Mouse (Mus musculus) spleen, adult 2 months (tissue): ENCODE measurements around the gene Cript. TPM values are rescaled to one million over a fixed set of nuclear protein-coding genes. Genes with fewer than 3 reads are reported as not detected.
A peak's percentile ranks its signal among the peaks of the same experiment; 100 is the strongest.

Source experiments
- DNase-seq, 2 experiments: peaks; one replicate each; pipeline versions ENCODE4 v3.0.0 to v3.0.0-alpha.2; 2012 to 2021; ENCODE audit warnings: low spot score in 2 of 2, low read depth in 1 of 2
- H3K27ac ChIP-seq: fragments of 200-500 bp; 2 replicates; pipeline ENCODE4 v1.5.1; 2012; ENCODE audit warnings: low read length, inconsistent platforms; ENCODE audit not compliant: insufficient read depth
- H3K27me3 ChIP-seq: fragments of 200-500 bp; 2 replicates; pipeline ENCODE4 v1.6.1; 2012; ENCODE audit warnings: mild to moderate bottlenecking, moderate library complexity, low read length, inconsistent platforms; ENCODE audit not compliant: control insufficient read depth, insufficient read depth
- H3K36me3 ChIP-seq: fragments of 200-500 bp; 2 replicates; pipeline ENCODE4 v1.6.1; 2012; ENCODE audit warnings: mild to moderate bottlenecking, low read length, inconsistent platforms; ENCODE audit not compliant: control insufficient read depth, insufficient read depth
- H3K4me1 ChIP-seq: fragments of 200-500 bp; 2 replicates; pipeline ENCODE4 v1.6.1; 2011; ENCODE audit warnings: inconsistent platforms; ENCODE audit not compliant: control insufficient read depth, insufficient read depth, insufficient read length
- H3K4me3 ChIP-seq: fragments of 200-500 bp; 2 replicates; pipeline ENCODE4 v1.5.1; 2011; ENCODE audit warnings: mild to moderate bottlenecking, inconsistent platforms; ENCODE audit not compliant: insufficient read depth, insufficient read length; ENCODE audit errors: extremely low read depth
- CTCF ChIP-seq: fragments of 200-500 bp; IDR thresholded peaks from 2 replicates; pipeline ENCODE4 v1.5.1; 2011; ENCODE audit warnings: mild to moderate bottlenecking, inconsistent platforms; ENCODE audit not compliant: insufficient read depth, insufficient read length, insufficient replicate concordance; ENCODE audit errors: extremely low read depth
- POLR2A ChIP-seq: fragments of 200-500 bp; IDR thresholded peaks from 2 replicates; pipeline ENCODE4 v1.6.1; 2011; ENCODE audit warnings: low read depth, low read length, inconsistent platforms
- WGBS: fragments of 180-500 bp; shearing (Covaris S2); methylation state at CpG from one replicate; pipeline ENCODE4 v1.1.7; 2018; 5-methylcytosine and 5-hydroxymethylcytosine counted together
- polyA plus RNA-seq: library from polyadenylated mRNA; depleted of rRNA; stranded (reverse); fragments of >200 nt; gene quantifications from 2 replicates; pipeline ENCODE4 v1.2.3, GENCODE M21; 2012

Gene Cript
- polyA plus RNA-seq, 1 experiment, result 5.0 TPM

- no peaks in the 10 kb centered on the region for H3K4me1 ChIP-seq
- peak overlapping the region; percentile 28; the same call in 1 of the 2 replicates for H3K27ac ChIP-seq
- no peak for DNase-seq
- peak overlapping the region; percentile 83 for H3K4me3 ChIP-seq
- peaks cover 7% of the 10 kb centered on the region for H3K36me3 ChIP-seq
- TF ChIP-seq CTCF (no peak), POLR2A (no peak)
- 3% methylated on average over 53 of the region's 55 CpGs for WGBS
- no peaks in the 10 kb centered on the region for H3K27me3 ChIP-seq
These were observed 683 bp upstream of the Cript start for GRCm38 (mm10) chr17:87024491-87025242.

- WGBS, result 52% methylated on average over 10 of the region's 10 CpGs
- DNase-seq, result peak; percentile 18 to 42
- peak; percentile 48; the same call in 1 of the 2 replicates for TF ChIP-seq CTCF
- no peak for TF ChIP-seq POLR2A
- Histone ChIP-seq H3K27ac (no peak overlapping the region), H3K4me3 (no peak overlapping the region), H3K4me1 (no peaks in the 10 kb centered on the region), H3K27me3 (no peaks in the 10 kb centered on the region), H3K36me3 (peaks cover 18% of the 10 kb centered on the region)
These were observed 11.1 kb downstream of the Cript start for GRCm38 (mm10) chr17:87036141-87037073.

GRCm38 (mm10) chr17:87038496-87038895 is 13.1 kb downstream of the Cript start:
- no peaks in the 10 kb centered on the region for H3K27me3 ChIP-seq
- 91% methylated on average over 5 of the region's 5 CpGs for WGBS
- TF ChIP-seq CTCF (no peak), POLR2A (no peak)
- H3K36me3 ChIP-seq, result peaks cover 13% of the 10 kb centered on the region
- DNase-seq, result no peak
- no peak overlapping the region for H3K27ac ChIP-seq
- no peaks in the 10 kb centered on the region for H3K4me1 ChIP-seq
- H3K4me3 ChIP-seq, result no peak overlapping the region

GRCm38 (mm10) chr17:87041739-87042138 is 16.4 kb downstream of the Cript start:
- no peak for DNase-seq
- Histone ChIP-seq H3K27me3 (no peaks in the 10 kb centered on the region), H3K4me1 (no peaks in the 10 kb centered on the region), H3K27ac (no peak overlapping the region), H3K4me3 (no peak overlapping the region), H3K36me3 (peaks cover 4% of the 10 kb centered on the region)
- WGBS, result 93% methylated on average over 19 of the region's 19 CpGs
- TF ChIP-seq POLR2A, result no peak
- no peak for TF ChIP-seq CTCF

- no peak for TF ChIP-seq POLR2A
- TF ChIP-seq CTCF, result peak; percentile 100
- DNase-seq, result peak; percentile 78 to 85
- no peak overlapping the region for H3K27ac ChIP-seq
- H3K4me1 ChIP-seq, result no peaks in the 10 kb centered on the region
- H3K27me3 ChIP-seq, result no peaks in the 10 kb centered on the region
- H3K4me3 ChIP-seq, result no peak overlapping the region
- H3K36me3 ChIP-seq, result no peaks in the 10 kb centered on the region
- 4% methylated on average over 15 of the region's 15 CpGs for WGBS
These were observed 19.0 kb downstream of the Cript start for GRCm38 (mm10) chr17:87044364-87044763.

GRCm38 (mm10) chr17:87044796-87045195 is 19.4 kb downstream of the Cript start:
- TF ChIP-seq CTCF (no peak), POLR2A (no peak)
- Histone ChIP-seq H3K36me3 (no peaks in the 10 kb centered on the region), H3K4me1 (no peaks in the 10 kb centered on the region), H3K27ac (no peak overlapping the region), H3K27me3 (no peaks in the 10 kb centered on the region), H3K4me3 (no peak overlapping the region)
- DNase-seq, result no peak
- WGBS, result 83% methylated on average over 8 of the region's 8 CpGs
